Mouse (Mus musculus) forebrain, embryonic 11.5 days (tissue): ENCODE measurements around the gene Mis18a. TPM values are rescaled to one million over a fixed set of nuclear protein-coding genes. Genes with fewer than 3 reads are reported as not detected.

Experiments used
- ATAC-seq: fragments of 200-750 bp; cut with Nextera tagmentation; replicated peaks from 2 replicates; pipeline ENCODE4 v1.8.0; 2017; ENCODE audit warnings: moderate TSS enrichment; ENCODE audit not compliant: low FRiP score
- DNase-seq: peaks from one replicate; pipeline ENCODE4 v3.0.0-alpha.2; 2017; ENCODE audit warnings: low spot score
- H3K27ac ChIP-seq: fragments of 300-500 bp; sonication (generic); 2 replicates; pipeline ENCODE4 v1.5.1; 2014; ENCODE audit warnings: low read depth, low read length
- H3K27me3 ChIP-seq: fragments of 300-500 bp; sonication (generic); 2 replicates; pipeline ENCODE4 v1.6.1; 2014; ENCODE audit warnings: mild to moderate bottlenecking, low read length, mixed read lengths; ENCODE audit not compliant: control insufficient read depth, insufficient read depth
- H3K36me3 ChIP-seq: fragments of 300-500 bp; sonication (generic); 2 replicates; pipeline ENCODE4 v1.6.1; 2014; ENCODE audit warnings: mild to moderate bottlenecking, low read length, moderate library complexity, mixed read lengths; ENCODE audit not compliant: control insufficient read depth, insufficient read depth
- H3K4me1 ChIP-seq: fragments of 300-500 bp; sonication (generic); replicated peaks from 2 replicates; pipeline ENCODE4 v1.6.1; 2014; ENCODE audit warnings: low read length, mixed read lengths; ENCODE audit not compliant: control insufficient read depth, insufficient read depth
- H3K4me2 ChIP-seq: fragments of 300-500 bp; sonication (generic); 2 replicates; pipeline ENCODE4 v1.6.1; 2014; ENCODE audit warnings: low read depth, mild to moderate bottlenecking, low read length, moderate library complexity, mixed read lengths; ENCODE audit not compliant: severe bottlenecking
- H3K4me3 ChIP-seq: fragments of 300-500 bp; sonication (generic); 2 replicates; pipeline ENCODE4 v1.5.1; 2014; ENCODE audit warnings: low read depth, low read length
- H3K9ac ChIP-seq: fragments of 300-500 bp; sonication (generic); 2 replicates; pipeline ENCODE4 v1.6.1; 2014; ENCODE audit warnings: low read length
- H3K9me3 ChIP-seq: fragments of 300-500 bp; sonication (generic); 2 replicates; pipeline ENCODE4 v1.6.1; 2016; ENCODE audit warnings: low read length, mixed read lengths; ENCODE audit not compliant: control insufficient read depth
- WGBS: fragments of 180-500 bp; shearing (Covaris S2); extraction: QIAGEN DNeasy Blood & Tissue Kit; methylation state at CpG from one replicate; pipeline ENCODE4 v1.1.7; 2014; 5-methylcytosine and 5-hydroxymethylcytosine counted together
- polyA plus RNA-seq: library from polyadenylated mRNA; unstranded; fragments of >200 nt; fragmentation: Nextera tagmentation; extraction: Ambion mirVana; gene quantifications from 2 replicates; pipeline ENCODE4 v1.2.1, GENCODE M21; 2014

Gene Mis18a
- polyA plus RNA-seq, 1 experiment from 2014 or later = 102 TPM

- ATAC-seq = no peak
Measured at GRCm38 (mm10) chr16:90676920-90677574, 50.2 kb downstream of the Mis18a start.

GRCm38 (mm10) chr16:90674651-90675050, 52.6 kb downstream of the Mis18a start:
- H3K27ac ChIP-seq = no peak overlapping the region
- H3K4me1 ChIP-seq = no peaks in the 10 kb centered on the region
- DNase-seq = no peak
- WGBS = 93% methylated on average over 6 of the region's 6 CpGs
- no peaks in the 10 kb centered on the region for H3K36me3 ChIP-seq
- H3K9ac ChIP-seq = no peak overlapping the region
- ATAC-seq = no peak
- no peak overlapping the region for H3K4me3 ChIP-seq
- no peak overlapping the region for H3K4me2 ChIP-seq
- H3K9me3 ChIP-seq = no peaks in the 10 kb centered on the region
- no peaks in the 10 kb centered on the region for H3K27me3 ChIP-seq

More at GRCm38 (mm10) chr16:90676920-90677574, 50.2 kb downstream of the Mis18a start:
- Histone ChIP-seq H3K27ac (no peak overlapping the region), H3K4me2 (no peak overlapping the region), H3K4me3 (no peak overlapping the region), H3K27me3 (no peaks in the 10 kb centered on the region), H3K4me1 (no peaks in the 10 kb centered on the region), H3K36me3 (no peaks in the 10 kb centered on the region), H3K9ac (no peak overlapping the region), H3K9me3 (no peaks in the 10 kb centered on the region)
- WGBS = 88% methylated on average over 20 of the region's 20 CpGs
- no peak for DNase-seq

GRCm38 (mm10) chr16:90673507-90674354, 53.5 kb downstream of the Mis18a start:
- Histone ChIP-seq H3K9ac (no peak overlapping the region), H3K4me3 (no peak overlapping the region), H3K4me2 (no peak overlapping the region), H3K27me3 (no peaks in the 10 kb centered on the region), H3K36me3 (no peaks in the 10 kb centered on the region), H3K4me1 (no peaks in the 10 kb centered on the region), H3K9me3 (no peaks in the 10 kb centered on the region), H3K27ac (no peak overlapping the region)
- 87% methylated on average over 21 of the region's 21 CpGs for WGBS
- DNase-seq (no peak), ATAC-seq (no peak)

Other genes with a start within 250 kb of the Mis18a start
- gene Mrap, start 10.8 kb upstream of the Mis18a start, polyA plus RNA-seq = 0.25 and 0.43 TPM in 2 replicates
- gene Urb1, start 83.0 kb upstream of the Mis18a start, polyA plus RNA-seq = 14.3 and 15.6 TPM in 2 replicates
- gene Eva1c, start 99.3 kb upstream of the Mis18a start, polyA plus RNA-seq = 1.6 and 1.9 TPM in 2 replicates
- gene Cfap298, start 207.7 kb upstream of the Mis18a start, polyA plus RNA-seq = 47.5 TPM in 2 replicates